Mouse (Mus musculus) embryonic facial prominence, embryonic 10.5 days (tissue): ENCODE measurements around the gene Trim47. TPM values are rescaled to one million over a fixed set of nuclear protein-coding genes. Genes with fewer than 3 reads are reported as not detected.

ENCODE experiments used
- DNase-seq: peaks from one replicate; pipeline ENCODE4 v3.0.0-alpha.2; 2017; ENCODE audit warnings: low spot score
- H3K27ac ChIP-seq: fragments of 300-500 bp; sonication (generic); replicated peaks from 2 replicates; pipeline ENCODE4 v1.5.1; 2016; ENCODE audit warnings: mild to moderate bottlenecking
- H3K27me3 ChIP-seq: fragments of 300-500 bp; sonication (generic); replicated peaks from 2 replicates; pipeline ENCODE4 v1.6.1; 2016; ENCODE audit warnings: low read depth, mild to moderate bottlenecking; ENCODE audit not compliant: poor library complexity, severe bottlenecking
- H3K36me3 ChIP-seq: fragments of 300-500 bp; sonication (generic); replicated peaks from 2 replicates; pipeline ENCODE4 v1.6.1; 2016; ENCODE audit warnings: mild to moderate bottlenecking, moderate library complexity
- H3K4me1 ChIP-seq: fragments of 300-500 bp; sonication (generic); 2 replicates; pipeline ENCODE4 v1.6.1; 2016
- H3K4me3 ChIP-seq: fragments of 300-500 bp; sonication (generic); 2 replicates; pipeline ENCODE4 v1.5.1; 2016; ENCODE audit warnings: mild to moderate bottlenecking, moderate library complexity
- H3K9me3 ChIP-seq: fragments of 300-500 bp; sonication (generic); 2 replicates; pipeline ENCODE4 v1.6.1; 2016; ENCODE audit warnings: mild to moderate bottlenecking
- WGBS: fragments of 180-500 bp; shearing (Covaris S2); methylation state at CpG from one replicate; pipeline ENCODE4 v1.1.7; 2016; 5-methylcytosine and 5-hydroxymethylcytosine counted together
- polyA plus RNA-seq: library from polyadenylated mRNA; unstranded; fragments of >200 nt; fragmentation: Nextera tagmentation; extraction: Ambion mirVana; gene quantifications from 2 replicates; pipeline ENCODE4 v1.2.1, GENCODE M21; 2016

Gene Trim47
- polyA plus RNA-seq, 1 experiment from 2014 or later, result 4.5 TPM

DNA sequence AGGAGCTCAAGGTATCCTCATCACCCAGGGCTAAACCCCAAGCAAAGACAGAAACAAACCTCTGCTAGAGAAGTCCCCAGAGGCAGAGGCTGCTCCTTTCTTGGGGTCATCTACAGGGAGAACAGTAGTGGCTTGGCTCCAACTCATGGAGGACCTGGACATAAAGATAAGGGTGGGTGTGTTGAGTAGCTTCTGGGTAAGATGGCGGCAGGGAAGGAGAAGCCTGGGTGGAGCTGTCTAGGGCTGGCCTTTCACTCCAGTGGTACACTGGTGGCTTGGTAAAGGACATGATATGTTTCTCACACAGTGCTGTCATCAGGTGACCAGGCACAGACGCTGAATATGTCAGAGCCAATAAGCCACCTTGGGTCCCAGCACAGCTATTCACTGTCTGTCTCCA lies 23.9 kb upstream of the Trim47 start:
- peaks cover 100% of the 10 kb centered on the region for H3K36me3 ChIP-seq
- no peak overlapping the region for H3K4me3 ChIP-seq
- 91% methylated on average over 2 of the region's 2 CpGs for WGBS
- no peak overlapping the region for H3K27ac ChIP-seq
- H3K4me1 ChIP-seq, result peaks cover 35% of the 10 kb centered on the region
- DNase-seq, result no peak
- no peaks in the 10 kb centered on the region for H3K9me3 ChIP-seq
- H3K27me3 ChIP-seq, result no peaks in the 10 kb centered on the region

DNA sequence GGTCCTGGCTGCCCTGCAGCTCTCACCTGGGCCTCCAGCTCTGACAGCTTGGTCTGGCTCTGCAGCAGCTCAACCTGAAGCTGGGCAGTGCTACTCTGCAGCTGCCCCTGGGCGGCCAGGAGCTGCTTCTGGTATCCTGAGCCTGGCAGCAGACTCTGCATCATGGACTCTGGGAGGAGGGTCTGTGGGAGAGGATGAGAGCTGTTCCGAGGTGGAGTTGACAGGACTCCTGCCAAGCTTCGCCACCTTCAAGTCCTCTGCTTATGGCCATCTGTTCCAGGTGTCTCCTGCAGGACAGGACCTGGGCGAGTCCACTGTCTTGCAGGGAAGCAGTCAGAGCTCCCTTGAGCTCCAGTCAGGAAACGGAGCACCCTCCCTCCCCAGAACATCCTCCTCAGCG lies 22.3 kb upstream of the Trim47 start:
- peaks cover 30% of the 10 kb centered on the region for H3K4me1 ChIP-seq
- 85% methylated on average over 6 of the region's 6 CpGs for WGBS
- H3K4me3 ChIP-seq, result no peak overlapping the region
- no peaks in the 10 kb centered on the region for H3K27me3 ChIP-seq
- no peak for DNase-seq
- H3K27ac ChIP-seq, result 0 out of 2 replicates have a peak overlapping the region, but pooled peaks have one; percentile 12
- H3K36me3 ChIP-seq, result peaks cover 100% of the 10 kb centered on the region
- H3K9me3 ChIP-seq, result no peaks in the 10 kb centered on the region

DNA sequence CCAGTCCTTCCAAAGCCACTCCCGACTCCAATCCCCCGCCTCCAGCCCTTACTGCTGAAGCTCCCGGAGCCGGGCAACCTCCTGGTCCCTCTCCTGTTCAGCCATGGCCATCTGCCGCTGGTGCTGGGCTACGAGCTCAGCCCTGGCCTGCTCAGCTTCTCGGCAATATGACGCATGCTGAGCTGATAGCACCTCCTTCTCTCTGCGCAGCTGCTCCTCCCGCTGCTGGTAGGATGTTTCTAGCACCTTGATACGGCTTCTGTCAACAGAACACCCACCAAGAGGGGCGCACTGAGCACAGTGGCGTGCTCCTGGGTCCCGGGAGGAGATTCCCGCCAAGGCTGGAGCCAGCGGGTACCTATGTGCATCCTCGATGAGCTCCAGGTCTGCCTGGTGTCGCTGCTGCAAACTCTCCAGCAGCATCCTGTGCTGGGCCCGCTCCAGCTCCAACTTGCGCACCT lies 21.8 kb upstream of the Trim47 start:
- 66% methylated on average over 20 of the region's 20 CpGs for WGBS
- H3K9me3 ChIP-seq, result no peaks in the 10 kb centered on the region
- H3K36me3 ChIP-seq, result peaks cover 100% of the 10 kb centered on the region
- DNase-seq, result no peak
- no peak overlapping the region; the same call in 1 of the 2 replicates for H3K4me3 ChIP-seq
- peak overlapping the region; percentile 12; the same call in 1 of the 2 replicates for H3K27ac ChIP-seq
- no peaks in the 10 kb centered on the region for H3K27me3 ChIP-seq
- peaks cover 30% of the 10 kb centered on the region for H3K4me1 ChIP-seq

GRCm38 (mm10) chr11:116146294-116146985 lies 19.4 kb upstream of the Trim47 start:
- Histone ChIP-seq H3K36me3 (peaks cover 100% of the 10 kb centered on the region), H3K9me3 (no peaks in the 10 kb centered on the region), H3K27me3 (no peaks in the 10 kb centered on the region), H3K27ac (no peak overlapping the region), H3K4me3 (no peak overlapping the region), H3K4me1 (peaks cover 40% of the 10 kb centered on the region)
- WGBS, result 79% methylated on average over 25 of the region's 25 CpGs
- DNase-seq, result no peak

DNA sequence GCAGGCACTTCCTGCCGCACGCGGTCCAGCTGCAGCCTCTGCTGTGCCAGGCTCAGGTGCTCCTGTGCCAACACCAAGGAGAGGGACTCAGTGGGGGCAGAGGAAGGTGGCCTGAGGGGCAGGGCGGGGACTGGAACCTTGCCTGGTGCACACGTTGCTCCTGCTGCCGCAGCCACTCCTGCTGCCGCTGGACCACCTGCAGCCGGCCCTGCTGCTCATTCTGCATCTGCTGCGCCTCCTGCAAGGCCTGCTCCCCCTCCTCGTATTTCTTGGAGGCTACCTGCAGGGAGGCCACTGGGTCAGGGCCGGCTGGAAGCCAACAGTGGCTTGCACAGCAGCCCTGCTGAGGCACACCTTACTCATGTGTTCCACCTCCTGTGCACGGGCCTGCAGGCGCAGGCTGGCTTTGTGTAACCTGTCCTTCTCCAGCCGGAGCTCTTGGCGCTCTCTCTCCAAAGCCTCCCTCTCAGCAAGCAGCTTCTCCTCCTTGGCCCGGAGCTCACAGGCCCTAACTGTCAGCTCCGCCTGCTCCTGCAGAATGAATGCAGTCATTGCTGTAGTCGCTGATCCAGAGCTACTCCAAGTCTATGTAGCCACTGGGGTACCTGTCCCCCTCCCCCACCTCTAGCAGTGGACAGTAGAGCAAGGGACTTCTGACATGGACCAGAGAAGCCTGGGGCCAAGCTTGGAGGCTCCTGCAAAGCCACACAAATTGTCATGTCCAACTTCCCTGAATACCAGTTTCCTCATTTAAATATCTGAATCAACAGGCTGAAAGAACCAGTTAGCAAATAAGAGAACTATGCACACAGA lies 18.7 kb upstream of the Trim47 start:
- no peak overlapping the region for H3K27ac ChIP-seq
- DNase-seq, result no peak
- 59% methylated on average over 18 of the region's 18 CpGs for WGBS
- no peak overlapping the region for H3K4me3 ChIP-seq
- no peaks in the 10 kb centered on the region for H3K9me3 ChIP-seq
- H3K36me3 ChIP-seq, result peaks cover 95% of the 10 kb centered on the region
- H3K4me1 ChIP-seq, result peaks cover 40% of the 10 kb centered on the region
- H3K27me3 ChIP-seq, result no peaks in the 10 kb centered on the region

GRCm38 (mm10) chr11:116143468-116143867 lies 16.5 kb upstream of the Trim47 start:
- Histone ChIP-seq H3K36me3 (peaks cover 73% of the 10 kb centered on the region), H3K27ac (no peak overlapping the region), H3K9me3 (no peaks in the 10 kb centered on the region), H3K4me3 (no peak overlapping the region), H3K4me1 (peaks cover 38% of the 10 kb centered on the region), H3K27me3 (no peaks in the 10 kb centered on the region)
- 91% methylated on average over 3 of the region's 3 CpGs for WGBS
- DNase-seq, result no peak

- 50% methylated on average over 10 of the region's 10 CpGs for WGBS
- no peak for DNase-seq
- Histone ChIP-seq H3K9me3 (no peaks in the 10 kb centered on the region), H3K27me3 (no peaks in the 10 kb centered on the region), H3K4me1 (peaks cover 32% of the 10 kb centered on the region), H3K4me3 (no peak overlapping the region), H3K36me3 (peaks cover 62% of the 10 kb centered on the region), H3K27ac (peak overlapping the region; percentile 7; the same call in 1 of the 2 replicates)
These were observed 15.4 kb upstream of the Trim47 start for GRCm38 (mm10) chr11:116142211-116142991.

DNA sequence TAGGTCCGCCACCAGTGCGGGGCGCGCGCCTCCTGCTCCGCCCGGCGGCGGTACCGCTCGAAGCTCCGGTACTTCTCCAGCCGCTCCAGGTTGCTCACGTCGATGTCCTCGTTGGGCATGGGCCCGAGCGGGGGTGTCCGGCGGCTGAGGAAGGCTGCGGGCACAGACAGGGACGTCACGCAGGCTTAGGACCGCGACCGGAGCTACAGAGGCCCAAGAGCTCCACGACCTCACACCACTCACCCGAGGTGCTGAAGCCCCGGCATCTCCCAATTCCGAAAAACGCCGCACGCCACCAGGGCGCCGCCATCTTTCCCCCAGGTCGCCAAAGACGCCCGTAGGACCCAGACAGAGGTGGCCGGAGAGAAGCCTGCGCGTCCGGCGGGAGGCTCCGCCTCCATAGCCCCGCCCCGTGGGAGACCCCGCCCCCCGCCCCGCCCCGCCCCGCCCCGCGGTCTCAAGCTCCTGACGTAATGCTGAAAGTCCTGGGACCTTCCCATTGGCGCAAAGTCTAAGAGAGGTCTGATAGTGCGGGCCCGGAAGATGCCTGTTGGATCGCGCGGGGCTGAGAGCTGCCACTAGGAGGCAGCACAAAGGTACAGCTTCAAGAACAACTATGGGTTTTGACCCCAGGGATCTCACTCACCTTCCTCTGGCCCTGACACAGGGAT lies 11.6 kb upstream of the Trim47 start, which contains the start of gene Mrpl38:
TSS of gene Mrpl38 (minus strand) at position 401 of the 671 bp plus-strand sequence.
- DNase-seq, result peak; percentile 98
- peak within 1 kb of the TSS; percentile 91 for H3K27ac ChIP-seq

DNA sequence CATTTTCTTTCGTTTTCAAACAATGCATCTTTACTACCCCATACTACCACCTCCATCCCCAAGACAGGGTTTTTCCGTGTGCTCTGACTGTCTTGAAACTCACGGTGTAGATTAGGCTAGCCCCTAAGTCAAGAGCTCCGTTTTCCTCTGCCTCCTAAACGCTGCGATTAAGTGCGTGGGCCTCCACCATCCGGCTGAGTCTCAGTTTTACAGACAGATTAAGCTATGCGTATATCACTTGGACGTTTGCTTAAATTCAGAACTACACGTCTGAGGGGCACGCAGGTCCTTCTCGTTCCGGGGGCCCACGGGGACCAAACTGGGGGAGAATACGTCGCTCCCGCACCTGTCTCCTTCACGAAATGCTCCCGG lies 11.1 kb upstream of the Trim47 start:
- no peaks in the 10 kb centered on the region for H3K9me3 ChIP-seq
- peaks cover 61% of the 10 kb centered on the region for H3K36me3 ChIP-seq
- peak overlapping the region; percentile 91 for H3K27ac ChIP-seq
- no peaks in the 10 kb centered on the region for H3K27me3 ChIP-seq
- peak overlapping the region; percentile 92 for H3K4me3 ChIP-seq
- no peak for DNase-seq
- peaks cover 35% of the 10 kb centered on the region for H3K4me1 ChIP-seq
- WGBS, result 1% methylated on average over 20 of the region's 20 CpGs

More for the DNA sequence above, 11.6 kb upstream of the Trim47 start, which contains the start of gene Mrpl38:
- Histone ChIP-seq H3K4me1 (peaks cover 29% of the 10 kb centered on the region), H3K36me3 (peaks cover 61% of the 10 kb centered on the region), H3K9me3 (no peaks in the 10 kb centered on the region), H3K4me3 (peak within 1 kb of the TSS; percentile 92), H3K27me3 (no peaks in the 10 kb centered on the region)
- WGBS, result under 1% methylated on average over 60 of the region's 60 CpGs

DNA sequence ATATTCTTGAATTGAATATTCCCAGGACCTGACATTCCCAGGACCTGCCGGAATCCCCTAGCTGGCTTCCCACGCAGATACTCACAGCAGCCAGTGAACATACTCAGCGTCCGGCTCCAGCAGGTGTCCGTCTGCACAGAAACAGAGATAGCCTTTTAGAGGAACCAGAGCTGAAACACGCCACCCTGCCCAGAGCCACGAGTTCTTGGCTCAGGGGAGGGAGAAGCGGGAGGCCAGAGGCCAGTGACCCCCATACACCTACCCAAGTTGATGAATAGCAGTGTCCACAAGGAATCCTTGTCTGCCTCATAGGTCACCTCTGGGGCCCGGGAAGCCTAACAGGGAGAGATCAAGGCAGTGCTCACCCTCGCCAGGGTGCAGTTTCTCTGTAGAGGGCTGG lies 7.2 kb upstream of the Trim47 start:
- H3K36me3 ChIP-seq, result peaks cover 60% of the 10 kb centered on the region
- H3K27ac ChIP-seq, result no peak overlapping the region
- no peaks in the 10 kb centered on the region for H3K9me3 ChIP-seq
- H3K4me1 ChIP-seq, result peaks cover 53% of the 10 kb centered on the region
- H3K4me3 ChIP-seq, result no peak overlapping the region
- DNase-seq, result no peak
- H3K27me3 ChIP-seq, result peaks cover 6% of the 10 kb centered on the region
- WGBS, result 84% methylated on average over 10 of the region's 10 CpGs

GRCm38 (mm10) chr11:116133497-116133896 lies 6.5 kb upstream of the Trim47 start:
- no peak for DNase-seq
- no peak overlapping the region for H3K4me3 ChIP-seq
- peaks cover 13% of the 10 kb centered on the region for H3K27me3 ChIP-seq
- no peaks in the 10 kb centered on the region for H3K9me3 ChIP-seq
- H3K27ac ChIP-seq, result peak overlapping the region; percentile 3; the same call in 1 of the 2 replicates
- 63% methylated on average over 5 of the region's 5 CpGs for WGBS
- H3K4me1 ChIP-seq, result peaks cover 54% of the 10 kb centered on the region
- peaks cover 60% of the 10 kb centered on the region for H3K36me3 ChIP-seq
